Mouse (Mus musculus): ENCODE data around the gene Gabbr2.

GRCm38 (mm10) chr4:46982912-46983311 lies 8.8 kb downstream of the Gabbr2 start:
- TF ChIP-seq GATA1 (IDR thresholded peaks at IDR 0.05; ENCODE audit: low read length) (no peak), TAL1 (IDR thresholded peaks at IDR 0.05; ENCODE audit: low read length) (no peak)

Measured in erythroblast, embryonic 14.5 days (primary cell).